Mouse (Mus musculus) limb, embryonic 11.5 days (tissue): Measurements from ENCODE around the gene Taz. TPM values are rescaled to one million over a fixed set of nuclear protein-coding genes. Genes with fewer than 3 reads are reported as not detected.
A peak's percentile ranks its signal among the peaks of the same experiment; 100 is the strongest.

ENCODE experiments used
- ATAC-seq: fragments of 200-750 bp; cut with Nextera tagmentation; 2 replicates; pipeline ENCODE4 v1.8.0; 2017; ENCODE audit warnings: low read depth; ENCODE audit not compliant: insufficient number of reproducible peaks, low FRiP score, low TSS enrichment
- DNase-seq: peaks from one replicate; pipeline ENCODE4 v3.0.0-alpha.2; 2015; ENCODE audit warnings: low spot score
- H3K27ac ChIP-seq: fragments of 300-500 bp; sonication (generic); replicated peaks from 2 replicates; pipeline ENCODE4 v1.5.1; 2014; ENCODE audit warnings: low read depth, mild to moderate bottlenecking, low read length
- H3K27me3 ChIP-seq: fragments of 300-500 bp; sonication (generic); 2 replicates; pipeline ENCODE4 v1.6.1; 2014; ENCODE audit warnings: mild to moderate bottlenecking, low read length, mixed read lengths; ENCODE audit not compliant: control insufficient read depth, insufficient read depth
- H3K36me3 ChIP-seq: fragments of 300-500 bp; sonication (generic); 2 replicates; pipeline ENCODE4 v1.6.1; 2014; ENCODE audit warnings: mild to moderate bottlenecking, low read length, moderate library complexity, mixed read lengths; ENCODE audit not compliant: control insufficient read depth, insufficient read depth
- H3K4me1 ChIP-seq: fragments of 300-500 bp; sonication (generic); 2 replicates; pipeline ENCODE4 v1.6.1; 2014; ENCODE audit warnings: low read length, mixed read lengths; ENCODE audit not compliant: control insufficient read depth, insufficient read depth
- H3K4me2 ChIP-seq: fragments of 300-500 bp; sonication (generic); 2 replicates; pipeline ENCODE4 v1.6.1; 2014; ENCODE audit warnings: low read depth, mild to moderate bottlenecking, moderate library complexity; ENCODE audit not compliant: severe bottlenecking
- H3K4me3 ChIP-seq: fragments of 300-500 bp; sonication (generic); 2 replicates; pipeline ENCODE4 v1.5.1; 2014; ENCODE audit warnings: low read depth, low read length
- H3K9ac ChIP-seq: fragments of 300-500 bp; sonication (generic); 2 replicates; pipeline ENCODE4 v1.6.1; 2014; ENCODE audit warnings: mild to moderate bottlenecking, low read length
- H3K9me3 ChIP-seq: fragments of 300-500 bp; sonication (generic); 2 replicates; pipeline ENCODE4 v1.6.1; 2016; ENCODE audit warnings: low read length; ENCODE audit not compliant: control insufficient read depth
- WGBS: fragments of 180-500 bp; shearing (Covaris S2); extraction: QIAGEN DNeasy Blood & Tissue Kit; methylation state at CpG from one replicate; pipeline ENCODE4 v1.1.7; 2014; 5-methylcytosine and 5-hydroxymethylcytosine counted together
- polyA plus RNA-seq: library from polyadenylated mRNA; unstranded; fragments of >200 nt; fragmentation: Nextera tagmentation; extraction: Ambion mirVana; gene quantifications from 2 replicates; pipeline ENCODE4 v1.2.1, GENCODE M21; 2014

The Taz gene
- 63.1 and 72.0 TPM in 2 replicates for polyA plus RNA-seq

DNA sequence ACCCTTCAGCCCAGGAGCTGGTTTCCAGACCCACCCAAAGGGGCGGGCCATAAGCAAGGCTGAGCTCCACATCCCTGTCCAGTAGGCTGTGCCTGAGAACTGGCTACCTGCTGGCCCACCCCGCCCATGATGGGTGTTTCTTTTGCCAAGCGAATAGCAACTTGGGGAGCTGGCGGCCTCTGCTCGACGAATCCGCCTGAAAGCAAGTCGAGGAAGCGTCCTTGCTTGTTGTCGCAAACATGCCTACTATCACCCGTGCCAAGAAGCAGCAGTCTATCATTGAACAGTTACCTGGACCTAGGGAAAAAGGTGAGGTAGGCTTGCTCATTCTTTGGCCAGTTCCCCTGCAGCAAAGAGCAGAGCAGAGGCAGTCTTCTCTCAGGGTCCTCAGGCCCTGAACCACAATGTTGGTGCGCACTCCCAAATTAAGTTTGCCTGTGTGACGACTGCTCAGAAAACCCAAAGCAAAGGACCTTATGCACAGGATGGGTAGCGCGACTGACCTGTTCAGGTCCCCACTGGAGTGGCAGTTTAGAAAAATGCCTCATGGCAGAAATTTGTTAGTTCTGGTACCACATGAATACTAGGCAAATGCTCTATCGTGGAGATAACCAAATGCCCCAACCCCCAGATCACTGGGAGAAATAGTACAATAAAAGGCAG, at the start of gene Taz, which contains the start of gene Dnase1l1:
Gene Taz, plus strand, starts transcription at position 181 of the 663 bp plus-strand sequence.
Gene Dnase1l1, minus strand, starts transcription at position 606 of the 663 bp plus-strand sequence.
- Histone ChIP-seq H3K27me3 (no peaks in the 10 kb centered on the region), H3K4me1 (no peaks in the 10 kb centered on the region), H3K9ac (peak within 1 kb of the TSS; percentile 70), H3K36me3 (no peaks in the 10 kb centered on the region), H3K27ac (peak within 1 kb of the TSS; percentile 52), H3K9me3 (no peaks in the 10 kb centered on the region), H3K4me3 (peak within 1 kb of the TSS; percentile 60), H3K4me2 (peak within 1 kb of the TSS; percentile 63)
- DNase-seq (peak; percentile 69), ATAC-seq (peak; percentile 85)
- 11% methylated on average over 16 of the region's 16 CpGs for WGBS

DNA sequence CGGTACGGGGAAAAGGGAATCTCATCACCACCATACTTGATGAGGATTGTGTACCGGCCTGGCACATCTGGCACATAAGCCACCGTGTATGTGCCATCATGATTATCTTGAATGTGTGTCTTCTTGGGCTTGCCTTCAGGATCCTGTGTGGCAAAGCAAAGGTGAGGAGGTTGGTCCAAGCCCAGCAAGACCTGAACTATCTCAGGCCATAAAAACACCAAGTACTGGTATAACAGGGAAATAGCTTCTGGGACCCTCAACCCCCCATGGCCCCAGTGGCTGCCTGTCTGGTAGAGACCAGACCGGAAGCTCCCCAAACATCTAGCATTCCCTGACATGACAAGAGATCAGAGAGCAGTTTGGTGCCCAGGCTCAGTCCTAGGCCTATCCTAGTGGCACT, 48.5 kb upstream of the Taz start:
- no peak overlapping the region for H3K4me2 ChIP-seq

DNA sequence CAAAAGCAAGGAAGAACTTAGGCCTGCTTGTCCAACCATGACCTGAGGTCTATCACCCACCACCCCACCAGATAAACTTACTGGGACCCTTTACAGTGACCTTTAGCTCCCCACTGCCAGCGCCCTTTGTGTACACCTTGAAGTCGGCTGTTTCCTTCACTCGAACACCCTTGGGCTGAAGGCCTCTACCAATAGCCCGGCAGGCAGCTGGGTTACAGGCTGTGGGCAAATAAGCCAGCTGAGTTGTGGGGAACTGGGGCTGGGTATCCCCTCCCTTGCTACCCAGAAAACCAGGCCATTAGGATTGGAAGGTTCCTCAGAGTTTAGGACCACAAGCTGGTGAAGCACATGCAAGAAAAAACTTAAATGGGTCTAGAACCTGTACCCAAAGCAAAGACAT, 41.4 kb upstream of the Taz start:
- Histone ChIP-seq H3K9ac (no peak overlapping the region), H3K27ac (no peak overlapping the region), H3K4me2 (no peak overlapping the region), H3K27me3 (no peaks in the 10 kb centered on the region), H3K4me3 (no peak overlapping the region), H3K4me1 (no peaks in the 10 kb centered on the region), H3K9me3 (no peaks in the 10 kb centered on the region), H3K36me3 (peaks cover 8% of the 10 kb centered on the region; the same call in 1 of the 2 replicates)
- DNase-seq (no peak), ATAC-seq (no peak)
- WGBS, result 89% methylated on average over 4 of the region's 4 CpGs

More for the DNA sequence above, 48.5 kb upstream of the Taz start:
- Histone ChIP-seq H3K36me3 (peaks cover 2% of the 10 kb centered on the region; the same call in 1 of the 2 replicates), H3K4me3 (no peak overlapping the region), H3K9ac (no peak overlapping the region), H3K27me3 (no peaks in the 10 kb centered on the region), H3K27ac (no peak overlapping the region), H3K4me1 (no peaks in the 10 kb centered on the region), H3K9me3 (no peaks in the 10 kb centered on the region)
- WGBS, result 99% methylated on average over 5 of the region's 5 CpGs
- no peak for ATAC-seq
- no peak for DNase-seq

DNA sequence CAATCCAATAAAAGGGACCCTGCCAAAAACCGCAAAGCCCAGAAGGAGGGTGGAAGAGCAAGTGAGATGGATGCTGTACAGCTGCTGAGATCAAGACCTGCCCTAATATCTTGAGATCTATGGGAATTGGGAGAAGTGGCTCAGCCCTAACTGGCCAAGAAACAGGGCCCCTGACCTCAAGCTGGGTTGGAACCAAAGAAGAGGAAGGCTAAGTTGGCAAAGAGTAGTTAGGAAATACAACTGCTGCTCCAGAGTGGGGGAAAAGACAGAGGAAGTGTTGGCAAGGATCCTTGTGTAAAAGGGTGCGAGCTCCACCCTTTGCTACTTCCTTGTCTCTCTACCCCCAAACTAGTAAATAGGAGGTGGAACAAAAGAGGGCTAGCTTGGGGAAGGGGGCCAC, 38.3 kb upstream of the Taz start:
- DNase-seq (no peak), ATAC-seq (no peak)
- Histone ChIP-seq H3K9ac (no peak overlapping the region), H3K27ac (no peak overlapping the region), H3K4me3 (peak overlapping the region; percentile 60; the same call in 1 of the 2 replicates), H3K36me3 (peaks cover 8% of the 10 kb centered on the region; the same call in 1 of the 2 replicates), H3K27me3 (no peaks in the 10 kb centered on the region), H3K4me1 (no peaks in the 10 kb centered on the region), H3K9me3 (no peaks in the 10 kb centered on the region), H3K4me2 (peak overlapping the region; percentile 60; the same call in 1 of the 2 replicates)
- WGBS, result 91% methylated on average over 2 of the region's 2 CpGs

DNA sequence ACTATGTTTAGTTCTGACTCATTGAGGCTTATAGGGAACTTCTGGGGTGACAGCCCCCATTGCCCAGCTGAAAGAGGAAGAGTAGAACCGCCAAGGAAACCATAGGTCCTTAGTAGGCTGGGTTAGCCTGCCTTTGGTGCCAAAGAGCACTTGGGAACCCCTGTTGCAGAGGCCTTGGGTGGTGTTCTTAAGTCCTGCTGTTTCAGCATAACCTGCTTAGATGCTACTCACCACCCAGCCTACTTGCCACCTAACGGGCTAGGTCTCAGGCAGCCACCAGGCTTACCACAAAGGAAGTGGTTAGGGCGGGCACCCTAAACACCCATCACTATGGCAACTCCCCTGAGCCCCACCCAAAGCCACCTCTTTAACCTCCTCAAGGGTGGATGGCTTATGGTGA, 37.9 kb upstream of the Taz start:
- Histone ChIP-seq H3K4me2 (peak overlapping the region; percentile 60), H3K27ac (no peak overlapping the region), H3K36me3 (peaks cover 8% of the 10 kb centered on the region; the same call in 1 of the 2 replicates), H3K4me3 (peak overlapping the region; percentile 60; the same call in 1 of the 2 replicates), H3K4me1 (no peaks in the 10 kb centered on the region), H3K27me3 (no peaks in the 10 kb centered on the region), H3K9me3 (no peaks in the 10 kb centered on the region), H3K9ac (no peak overlapping the region)
- DNase-seq (no peak), ATAC-seq (no peak)
- 81% methylated on average over 3 of the region's 3 CpGs for WGBS

DNA sequence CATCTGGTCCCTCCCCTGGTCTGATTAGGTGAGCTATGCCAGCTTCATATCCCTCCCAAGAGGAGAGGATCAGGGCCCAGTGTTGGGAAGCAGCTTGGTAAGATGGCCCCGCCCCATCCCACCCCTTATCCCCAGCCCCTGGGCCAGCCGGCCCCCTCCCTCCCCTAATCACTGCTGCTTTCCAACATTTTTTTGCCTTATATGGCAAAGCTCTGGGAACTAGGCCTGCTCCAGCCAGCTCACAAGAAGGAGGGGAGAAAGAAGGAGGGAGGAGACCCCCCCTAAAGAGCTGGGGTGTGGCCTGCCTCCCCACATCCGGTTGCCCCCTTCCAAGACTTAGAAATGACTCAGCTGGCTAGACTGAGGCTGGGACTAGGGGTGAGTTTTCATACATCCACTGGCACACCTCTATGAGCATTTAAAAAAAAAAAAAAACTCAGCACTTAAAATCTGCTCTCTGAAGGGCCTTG, 37.1 kb upstream of the Taz start:
- WGBS, result 18% methylated on average over 3 of the region's 3 CpGs
- H3K36me3 ChIP-seq, result peaks cover 8% of the 10 kb centered on the region; the same call in 1 of the 2 replicates
- no peak overlapping the region for H3K27ac ChIP-seq
- H3K4me3 ChIP-seq, result peak overlapping the region; percentile 60
- no peaks in the 10 kb centered on the region for H3K4me1 ChIP-seq
- DNase-seq, result peak; percentile 68
- peak overlapping the region; percentile 60 for H3K4me2 ChIP-seq
- H3K9me3 ChIP-seq, result no peaks in the 10 kb centered on the region
- no peaks in the 10 kb centered on the region for H3K27me3 ChIP-seq
- ATAC-seq, result peak; percentile 35; the same call in 1 of the 2 replicates
- peak overlapping the region; percentile 0 for H3K9ac ChIP-seq

DNA sequence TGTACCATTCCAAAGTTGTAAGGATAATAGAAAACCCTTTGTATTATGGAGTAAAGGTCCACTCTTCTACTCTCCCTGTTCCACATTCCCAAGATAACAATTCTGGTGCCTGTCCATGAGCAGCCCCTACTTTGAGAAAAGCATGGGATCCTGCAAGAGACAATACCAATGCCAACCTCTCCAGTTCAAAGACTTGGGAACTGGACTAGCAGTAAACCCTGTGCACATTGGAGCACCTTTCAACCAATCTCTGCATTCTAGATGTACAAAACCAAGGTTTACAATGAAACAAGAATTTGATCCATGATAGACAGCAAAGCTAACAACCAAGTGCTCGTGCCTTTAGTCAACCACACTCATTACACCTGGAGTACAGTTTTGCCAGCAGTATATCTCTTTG, 36.6 kb upstream of the Taz start:
- DNase-seq (no peak), ATAC-seq (no peak)
- Histone ChIP-seq H3K4me1 (no peaks in the 10 kb centered on the region), H3K9me3 (no peaks in the 10 kb centered on the region), H3K36me3 (peaks cover 8% of the 10 kb centered on the region; the same call in 1 of the 2 replicates), H3K4me3 (peak overlapping the region; percentile 60), H3K27ac (no peak overlapping the region), H3K4me2 (peak overlapping the region; percentile 60), H3K9ac (peak overlapping the region; percentile 78), H3K27me3 (no peaks in the 10 kb centered on the region)
- WGBS, result 32% methylated on average over 1 of the region's 1 CpGs

DNA sequence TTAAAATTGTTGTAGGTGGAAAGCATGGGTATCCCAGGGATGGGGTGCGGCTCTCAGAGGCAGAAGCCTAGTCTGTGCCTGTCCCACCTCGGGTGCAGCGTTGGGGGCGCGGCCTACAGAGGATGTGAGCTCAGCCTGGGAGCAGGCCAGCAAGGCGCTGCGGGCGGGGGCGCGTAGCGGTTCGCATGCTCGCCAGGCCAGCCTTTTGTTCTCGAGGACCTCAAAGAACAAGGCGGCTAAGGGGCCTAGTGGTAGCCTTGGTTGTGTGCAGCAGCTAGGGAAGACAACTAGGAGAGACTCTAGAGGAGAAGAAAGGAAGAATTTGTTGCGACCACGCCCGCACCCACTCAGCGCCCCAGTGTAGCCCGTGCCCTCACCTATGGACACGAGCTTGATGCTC, 36.0 kb upstream of the Taz start:
- H3K9me3 ChIP-seq, result no peaks in the 10 kb centered on the region
- peak overlapping the region; percentile 60 for H3K4me3 ChIP-seq
- DNase-seq, result peak; percentile 78
- peaks cover 6% of the 10 kb centered on the region; the same call in 1 of the 2 replicates for H3K36me3 ChIP-seq
- peak; percentile 31; the same call in 1 of the 2 replicates for ATAC-seq
- H3K4me1 ChIP-seq, result no peaks in the 10 kb centered on the region
- H3K27me3 ChIP-seq, result no peaks in the 10 kb centered on the region
- H3K9ac ChIP-seq, result peak overlapping the region; percentile 78
- H3K4me2 ChIP-seq, result peak overlapping the region; percentile 60
- H3K27ac ChIP-seq, result peak overlapping the region; percentile 68
- 26% methylated on average over 21 of the region's 21 CpGs for WGBS
